Mouse (Mus musculus) layer of hippocampus, postnatal 25 days (tissue): ENCODE results near the gene Slc35f1. TPM values are rescaled to one million over a fixed set of nuclear protein-coding genes. Genes with fewer than 3 reads are reported as not detected.

Experiments
- DNase-seq, 2 experiments: peaks; one replicate each; pipeline ENCODE4 v3.0.0; 2022; ENCODE audit warnings: mixed read lengths in 2 of 2, low spot score in 1 of 2; ENCODE audit errors: extremely low spot score in 1 of 2
- total RNA-seq, 2 experiments: library from RNA; stranded (reverse); gene quantifications; 2 replicates each; pipeline ENCODE4 v1.2.3; 2021

Slc35f1 gene
- total RNA-seq, 2 experiments from 2014 or later, result 32.6 to 34.5 TPM

DNA sequence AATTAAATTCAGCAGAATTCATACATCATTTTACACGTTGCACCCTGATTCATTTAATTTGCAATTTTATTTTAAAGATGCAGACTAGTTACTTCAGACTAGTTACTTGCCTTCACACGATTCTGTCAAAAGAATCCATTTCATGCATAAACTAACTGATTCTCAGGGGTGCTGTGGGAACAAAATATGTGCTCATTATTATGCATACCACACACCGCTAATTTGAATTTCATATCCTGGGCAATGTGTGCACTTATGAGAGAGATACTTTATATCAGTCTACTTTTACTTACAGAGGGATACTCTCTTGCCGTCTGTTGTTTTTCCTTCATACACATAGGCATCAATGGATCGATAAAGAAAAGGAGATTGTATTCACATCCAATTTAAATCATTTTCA, 228.4 kb downstream of the Slc35f1 start:
- no peak for DNase-seq

DNA sequence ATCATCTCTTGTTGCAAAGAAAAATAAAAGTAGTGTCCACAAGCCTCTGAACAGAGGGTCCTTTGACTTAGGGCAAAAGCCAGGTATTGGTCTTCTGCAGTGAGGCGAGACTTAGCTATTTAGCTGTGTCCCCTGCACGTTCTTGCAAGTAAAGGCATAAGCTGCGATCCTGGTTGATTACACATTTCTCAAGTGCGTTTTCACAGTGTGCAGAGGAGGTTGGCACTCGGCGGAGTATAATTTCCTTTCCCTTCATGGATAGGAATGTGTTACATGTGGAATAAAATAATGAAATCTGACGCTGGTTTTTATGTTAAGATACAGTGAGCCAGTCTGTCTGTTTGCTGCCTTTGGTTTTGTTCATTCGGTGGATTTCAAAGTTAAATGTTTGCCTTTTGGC, 232.8 kb downstream of the Slc35f1 start:
- DNase-seq, result no peak

DNA sequence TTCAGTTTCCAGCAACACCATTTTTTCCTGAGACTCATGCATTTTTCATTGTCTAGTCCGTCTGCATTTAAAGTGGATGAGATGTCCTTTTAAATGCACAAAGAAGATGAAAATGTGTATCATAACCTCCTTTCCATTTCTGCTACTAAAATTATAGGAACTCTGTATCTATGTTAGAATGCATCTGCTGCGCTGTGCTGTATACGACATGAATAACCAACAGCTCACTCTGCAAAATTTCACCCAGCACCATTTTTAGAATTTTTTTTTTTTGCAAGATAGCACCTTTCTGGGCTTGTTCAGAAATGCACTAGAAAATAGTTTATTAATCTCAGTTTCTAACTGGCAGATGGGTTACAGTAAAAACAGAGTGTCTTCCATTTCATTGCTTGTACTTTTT, 236.0 kb downstream of the Slc35f1 start:
- DNase-seq, result no peak

DNA sequence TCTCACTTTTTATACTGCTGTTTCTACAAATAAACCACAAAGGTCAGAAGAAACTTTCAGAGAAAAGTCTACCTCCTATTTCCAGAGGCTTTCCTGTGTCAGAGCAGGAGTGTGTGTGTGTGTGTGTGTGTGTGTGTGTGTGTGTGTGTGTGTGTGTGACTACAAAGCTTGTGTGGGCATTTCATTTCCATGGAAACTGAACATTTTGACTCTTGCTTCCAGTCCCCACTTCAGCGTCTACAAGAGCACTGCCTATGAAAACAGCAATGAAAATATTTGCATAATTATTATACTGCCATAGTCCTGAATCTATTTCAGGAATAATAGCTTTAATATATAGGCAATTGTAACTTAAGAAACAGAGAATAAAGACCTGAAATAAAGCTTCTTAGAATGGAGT, 241.8 kb downstream of the Slc35f1 start:
- DNase-seq, result no peak

DNA sequence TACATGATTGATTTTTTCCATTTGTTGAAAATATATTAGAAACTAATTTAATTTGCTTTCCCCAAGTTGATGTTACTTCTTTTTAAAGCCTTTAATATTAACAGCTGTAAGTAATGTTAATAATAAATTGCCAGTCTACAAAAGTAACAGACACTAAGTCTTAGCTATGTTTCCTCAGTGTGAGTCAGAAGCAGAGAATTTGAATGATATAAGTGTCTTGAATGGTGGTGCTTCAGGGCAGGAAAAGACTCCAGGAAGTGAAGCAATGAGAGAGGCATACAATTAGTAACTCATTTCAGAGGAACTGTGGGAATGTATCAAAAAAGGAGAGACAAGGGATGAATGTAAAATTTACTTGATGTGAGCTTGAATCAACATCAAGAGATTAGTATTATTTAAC, 244.3 kb downstream of the Slc35f1 start:
- no peak for DNase-seq

DNA sequence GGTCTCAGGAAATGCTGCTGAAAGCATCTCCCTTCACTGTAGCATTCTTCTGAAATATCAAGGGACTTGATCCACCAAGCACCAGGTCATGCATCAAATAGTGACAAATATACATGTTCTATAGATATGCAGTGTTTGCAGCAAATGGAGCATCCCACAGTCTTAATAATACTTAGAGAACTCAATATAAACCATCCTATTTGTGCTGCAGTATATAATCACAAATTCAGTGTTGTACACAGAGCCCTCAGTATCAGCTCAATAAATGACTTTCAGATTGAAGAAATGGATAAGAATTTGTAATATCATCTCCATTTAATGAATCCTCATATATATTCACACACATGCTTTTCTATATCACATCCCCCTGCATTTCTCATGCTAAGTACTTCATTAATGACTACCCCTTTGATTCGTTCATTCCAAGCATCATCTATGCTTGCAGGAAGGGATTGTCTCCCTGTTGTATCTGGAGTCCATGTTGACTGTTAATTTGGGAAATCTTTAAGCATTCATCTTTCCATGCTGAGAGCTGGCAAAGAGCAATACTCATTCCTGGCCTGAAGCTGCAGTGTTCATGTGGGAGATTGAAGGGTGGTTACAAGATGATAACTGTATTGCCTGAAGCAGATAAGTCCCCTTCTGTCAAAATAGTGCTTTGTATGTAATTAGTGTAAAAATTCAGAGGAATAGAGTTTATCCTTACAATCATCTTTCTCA, 249.9 kb downstream of the Slc35f1 start:
- no peak for DNase-seq

DNA sequence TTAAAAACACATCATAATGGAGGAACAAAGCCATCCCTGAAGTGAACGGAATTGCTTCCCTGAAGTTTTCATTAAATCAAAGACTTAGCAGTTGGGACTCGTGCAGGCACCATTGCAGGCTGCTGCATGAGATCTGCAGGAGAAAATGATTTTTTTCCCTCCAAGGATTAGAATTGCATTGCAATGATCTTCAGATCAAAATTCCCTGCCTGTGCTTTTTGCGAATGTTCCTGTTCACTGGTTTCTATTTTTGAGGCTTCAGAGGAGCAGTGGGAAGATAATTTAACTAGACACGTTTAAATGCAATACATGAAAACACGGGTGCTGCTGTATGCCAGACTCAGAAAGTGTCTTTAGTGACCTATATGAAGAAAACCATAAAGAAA, 250.5 kb downstream of the Slc35f1 start:
- DNase-seq, result no peak

DNA sequence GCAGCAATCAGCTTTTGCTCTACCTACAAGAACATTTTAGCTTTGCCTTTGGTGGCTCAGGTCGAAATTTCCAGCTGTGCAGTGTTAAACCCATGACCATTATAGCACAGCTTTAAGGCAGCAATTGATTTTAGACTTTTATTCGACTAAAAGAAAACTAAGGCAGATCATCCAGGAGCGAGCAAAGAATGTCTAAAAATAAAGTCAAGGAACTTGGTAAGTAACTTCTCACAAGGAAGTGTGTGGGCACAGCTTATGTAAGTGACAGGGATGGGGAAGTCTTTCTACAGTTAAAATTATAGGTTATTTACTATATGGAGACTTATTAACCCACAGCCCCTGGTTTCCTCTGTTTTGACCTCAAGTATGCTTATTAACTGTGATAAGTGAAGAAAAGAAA, 262.2 kb downstream of the Slc35f1 start:
- DNase-seq, result no peak

DNA sequence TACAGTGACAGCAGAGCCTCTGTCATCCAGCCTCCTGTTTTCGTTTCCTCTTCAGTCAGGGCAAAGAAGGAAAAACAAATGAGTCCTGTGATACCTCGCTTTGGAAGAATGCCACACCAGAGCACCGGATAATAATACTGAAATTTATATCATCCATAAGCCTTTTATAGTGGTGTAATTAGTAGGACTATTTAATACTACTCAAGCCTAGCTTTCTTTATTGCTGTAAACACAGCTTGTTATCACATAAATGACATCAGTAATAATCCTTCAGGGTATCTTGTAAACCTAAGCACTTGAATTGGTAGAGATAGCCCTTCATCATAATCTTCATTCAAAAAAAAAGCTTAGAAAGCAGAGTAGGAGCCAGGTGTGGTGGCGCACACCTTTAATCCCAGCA, 266.4 kb downstream of the Slc35f1 start:
- no peak for DNase-seq

DNA sequence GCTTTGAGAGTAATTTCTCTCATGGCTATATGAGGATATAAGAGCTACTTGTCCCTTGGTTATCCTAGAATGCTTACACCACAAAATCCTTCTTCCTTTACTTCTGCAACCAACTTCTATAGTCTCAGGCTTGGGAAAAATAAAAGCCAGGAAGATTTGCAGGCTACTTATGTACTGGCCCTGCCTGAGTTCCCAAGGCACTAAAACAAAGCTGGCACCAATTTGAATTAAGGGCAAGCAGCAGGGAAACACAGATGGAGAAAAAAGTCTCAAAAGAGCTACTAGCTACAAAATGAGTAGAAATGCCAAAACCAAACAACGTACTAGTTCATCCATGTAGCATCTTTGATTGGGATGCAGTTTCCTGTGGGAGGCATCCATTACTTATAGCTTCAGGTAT, 288.9 kb downstream of the Slc35f1 start:
- DNase-seq, result no peak

DNA sequence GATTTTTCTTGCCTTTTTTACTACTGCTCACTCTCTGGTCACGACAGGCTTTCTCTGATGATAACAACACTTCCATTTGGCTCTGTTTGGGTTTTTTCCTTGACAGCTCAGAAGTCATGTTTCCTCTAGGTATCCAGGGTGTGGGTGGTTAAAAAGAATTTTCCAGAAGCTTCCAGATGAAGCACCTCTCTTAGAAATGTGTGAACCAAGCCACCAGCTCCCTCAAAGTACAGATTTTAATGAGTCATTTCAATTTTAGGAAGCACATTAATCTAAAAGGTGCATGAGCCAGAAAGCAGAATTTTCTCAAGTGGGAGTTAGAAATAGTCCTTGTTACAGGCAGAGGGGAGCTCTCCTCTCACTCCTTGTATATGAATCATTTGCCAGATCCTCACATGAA, 292.5 kb downstream of the Slc35f1 start:
- no peak for DNase-seq

DNA sequence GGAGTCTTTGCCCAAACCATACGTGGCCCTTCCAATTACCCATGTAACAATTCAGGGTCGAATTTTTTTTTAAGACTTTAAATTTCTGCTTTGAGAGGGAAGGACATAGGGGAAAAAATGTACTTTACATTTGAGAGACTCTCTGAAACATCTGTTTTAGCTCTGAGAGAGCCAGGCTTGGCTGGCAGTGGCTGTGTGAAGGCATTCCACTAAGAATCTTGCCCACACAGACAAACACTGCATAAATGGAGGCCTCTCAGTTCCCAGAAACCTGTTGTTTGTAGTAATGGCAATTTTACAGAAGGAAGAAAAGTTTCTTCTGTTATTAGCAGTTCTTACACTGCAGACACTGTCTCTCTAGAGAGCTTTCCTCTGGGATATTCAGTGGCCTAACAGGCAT, 301.9 kb downstream of the Slc35f1 start:
- no peak for DNase-seq

DNA sequence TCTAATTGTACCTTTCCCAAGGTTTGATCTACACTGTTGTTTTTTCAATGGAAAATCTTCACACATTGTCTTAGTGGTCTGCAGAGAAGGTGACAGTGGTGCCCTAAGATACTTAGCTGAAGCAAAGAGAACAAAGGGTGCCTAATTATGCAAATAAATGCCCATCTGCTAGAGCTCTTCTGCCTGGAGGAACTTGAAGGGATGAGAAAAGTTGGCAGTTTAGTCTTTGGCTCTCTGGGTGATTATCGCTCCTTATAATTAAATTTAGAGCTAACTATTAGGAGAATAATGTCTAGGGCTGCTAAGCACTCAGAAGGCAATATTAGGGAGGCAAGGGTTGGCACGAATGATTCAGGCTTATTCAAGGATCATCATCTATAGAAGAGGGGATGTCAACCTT, 306.6 kb downstream of the Slc35f1 start:
- DNase-seq, result no peak

DNA sequence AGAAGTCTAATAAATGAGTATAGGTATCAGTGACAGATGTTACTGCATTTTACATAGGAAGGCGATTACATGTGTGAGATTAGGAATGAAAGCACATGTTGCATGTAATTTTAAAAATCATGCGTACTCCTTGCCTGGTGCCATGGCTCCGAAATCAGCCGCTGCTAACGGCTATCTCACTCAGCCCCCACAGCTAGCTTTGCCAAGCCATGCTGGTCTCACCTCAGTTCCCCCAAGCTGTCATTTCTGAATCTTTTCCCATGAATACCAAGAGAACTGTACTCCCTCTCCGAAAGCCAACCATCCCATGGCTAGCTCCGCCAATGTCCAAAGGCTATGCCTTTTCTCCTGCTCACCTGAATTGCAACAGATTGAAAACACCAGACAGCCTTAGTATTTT, 310.8 kb downstream of the Slc35f1 start:
- no peak for DNase-seq

DNA sequence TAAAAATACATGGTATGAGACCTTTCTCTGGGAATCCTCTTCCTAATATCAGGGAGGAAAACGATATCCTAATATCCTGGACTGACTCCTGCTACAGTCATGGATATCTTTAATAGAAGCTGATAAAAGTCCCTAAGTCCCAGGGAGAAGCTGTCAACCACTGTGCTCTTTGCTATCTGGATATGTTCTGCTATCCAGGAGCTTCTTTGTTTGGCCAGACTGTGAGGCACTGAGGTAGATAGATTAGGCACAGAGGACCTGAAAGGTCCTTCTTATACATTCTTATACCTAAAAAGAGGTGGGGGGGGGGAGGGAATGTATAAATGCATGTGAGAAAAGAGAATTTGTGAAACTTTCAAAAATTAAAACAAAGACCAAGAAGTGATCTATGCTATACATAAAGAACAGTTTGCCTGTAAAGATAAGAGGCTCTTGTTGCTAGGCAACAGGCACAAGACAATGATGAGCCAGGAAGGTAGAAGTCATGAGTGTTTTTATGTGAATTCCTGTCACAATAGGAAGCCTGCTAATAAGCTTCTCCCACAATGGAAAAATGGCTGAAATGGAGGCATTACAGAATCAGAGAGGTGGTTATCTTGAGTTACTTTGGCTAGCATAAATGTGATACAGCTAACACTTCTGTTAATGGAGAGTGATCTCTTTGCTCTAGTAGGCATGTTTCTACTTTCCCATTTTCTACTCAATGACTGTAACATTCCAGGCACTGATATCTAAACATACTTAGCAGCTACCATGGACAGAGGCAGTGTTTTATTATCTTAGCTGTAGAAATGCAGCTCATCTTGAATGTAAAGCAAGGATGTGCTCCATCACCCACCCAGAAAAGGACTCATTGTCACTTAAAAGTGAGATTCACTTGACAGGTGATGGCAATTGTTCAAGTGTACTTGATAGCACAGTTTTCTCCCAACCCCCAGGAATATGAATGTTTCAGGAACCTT, 316.2 kb downstream of the Slc35f1 start:
- no peak for DNase-seq

DNA sequence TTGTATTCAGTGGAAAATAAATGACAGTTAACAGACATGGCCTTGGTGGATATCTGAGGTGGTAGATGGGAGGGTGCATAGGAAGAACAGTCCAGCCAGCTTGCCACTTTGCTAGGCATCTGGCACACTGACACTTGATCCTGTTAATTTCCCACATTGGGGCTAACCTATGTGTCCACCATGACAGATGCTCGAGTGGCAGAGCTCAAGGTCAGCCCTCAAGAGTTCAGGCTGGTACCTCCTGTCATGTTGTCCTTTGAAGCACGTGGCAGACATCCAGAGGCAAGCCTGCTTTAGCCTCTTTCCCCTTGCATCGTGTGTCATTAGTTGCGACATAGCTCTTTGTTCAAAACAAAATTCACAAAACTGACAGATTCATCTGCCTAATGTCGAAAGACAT, 323.5 kb downstream of the Slc35f1 start:
- no peak for DNase-seq

DNA sequence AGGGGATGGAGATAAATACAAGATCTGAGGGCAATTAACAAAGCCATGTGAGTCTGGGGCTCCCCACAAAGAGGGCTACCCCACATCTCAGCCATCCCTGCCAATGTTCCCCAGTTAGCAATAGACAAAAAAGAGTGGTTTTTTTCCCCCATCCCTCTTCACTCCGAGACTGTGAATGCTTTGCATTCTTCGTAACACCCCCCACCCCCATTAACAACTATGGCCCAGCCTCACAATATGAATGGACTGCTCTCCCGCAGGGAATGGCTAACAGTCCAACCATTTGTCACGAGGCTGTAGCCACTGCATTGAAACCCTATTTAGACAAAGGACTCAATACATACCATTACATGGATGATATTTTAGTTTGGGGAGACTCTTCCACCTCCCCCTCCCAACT, 338.1 kb downstream of the Slc35f1 start:
- no peak for DNase-seq

DNA sequence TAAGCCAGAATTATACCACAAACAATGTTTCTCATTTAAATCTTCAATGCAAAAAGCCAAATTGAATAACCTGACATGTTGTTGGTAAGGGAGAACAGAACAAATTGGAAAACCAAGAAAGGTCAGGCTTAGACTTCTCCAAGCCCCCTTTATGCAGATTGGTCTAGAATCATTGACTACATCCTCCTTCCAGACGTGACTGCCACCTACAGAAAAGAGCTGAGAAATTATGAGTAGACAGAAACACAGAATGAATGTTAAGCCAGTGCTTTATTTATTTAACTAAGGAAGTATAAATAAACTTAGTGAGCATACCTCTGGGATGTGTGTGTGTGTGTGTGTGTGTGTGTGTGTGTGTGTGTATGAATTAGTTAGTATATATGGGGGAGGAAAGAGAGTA, 344.9 kb downstream of the Slc35f1 start:
- DNase-seq, result no peak

DNA sequence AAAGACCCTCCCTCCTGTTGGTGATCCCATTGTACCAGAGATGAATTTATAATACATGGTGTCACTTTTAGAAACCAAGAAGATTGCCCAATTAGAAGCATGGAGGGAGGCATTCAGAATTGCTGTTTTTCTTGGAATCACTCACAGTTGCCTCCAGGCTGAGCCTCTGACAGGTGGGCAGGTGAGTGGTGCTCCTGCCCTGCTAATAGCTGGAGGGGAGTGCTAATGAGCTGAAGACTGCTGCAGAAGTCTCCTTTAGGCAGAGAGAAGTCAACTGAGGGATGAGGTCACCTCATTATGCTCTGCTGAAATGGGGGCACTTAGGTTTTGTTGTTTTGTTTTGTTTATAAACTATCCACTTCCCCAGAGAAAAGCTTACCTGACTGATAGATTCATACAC, 355.6 kb downstream of the Slc35f1 start:
- DNase-seq, result no peak

DNA sequence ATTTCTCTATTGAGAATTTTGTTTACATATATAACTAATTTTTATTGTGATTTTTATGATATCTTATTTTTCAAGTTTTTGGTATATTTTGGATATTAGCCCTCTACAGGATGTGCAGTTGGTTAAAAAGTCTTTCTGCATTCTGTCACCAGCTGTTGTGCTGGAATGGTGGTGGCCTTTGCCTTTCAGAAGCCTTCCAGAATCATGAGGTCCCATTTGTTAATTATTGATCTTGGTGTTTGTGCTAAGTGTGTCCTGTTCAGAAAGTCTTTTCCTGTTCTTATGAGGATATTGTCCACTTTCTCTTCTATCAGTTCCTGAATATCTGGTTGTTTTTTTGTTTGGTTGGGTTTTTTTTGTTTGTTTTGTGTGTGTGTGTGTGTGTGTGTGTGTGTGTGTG, 362.2 kb downstream of the Slc35f1 start:
- no peak for DNase-seq

DNA sequence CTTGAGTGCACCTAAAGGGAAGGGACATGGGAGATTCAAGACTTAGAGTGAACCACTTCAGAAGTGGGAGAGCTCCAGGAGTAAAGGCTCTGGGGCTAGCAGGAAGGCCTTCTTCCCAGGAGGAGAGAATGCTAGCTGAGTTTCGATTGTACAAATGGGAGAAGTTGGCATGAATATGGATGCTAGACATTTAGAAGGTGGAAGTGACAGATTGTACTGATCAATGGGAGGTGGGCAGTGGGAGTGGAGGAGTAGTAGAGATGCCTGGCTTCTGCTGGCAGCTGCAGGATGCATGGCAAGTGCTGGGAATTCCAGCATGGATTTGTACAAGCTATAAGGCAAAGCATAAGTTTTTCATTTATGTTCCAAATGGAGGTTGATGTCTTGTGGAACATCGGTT, 370.4 kb downstream of the Slc35f1 start:
- DNase-seq, result no peak

DNA sequence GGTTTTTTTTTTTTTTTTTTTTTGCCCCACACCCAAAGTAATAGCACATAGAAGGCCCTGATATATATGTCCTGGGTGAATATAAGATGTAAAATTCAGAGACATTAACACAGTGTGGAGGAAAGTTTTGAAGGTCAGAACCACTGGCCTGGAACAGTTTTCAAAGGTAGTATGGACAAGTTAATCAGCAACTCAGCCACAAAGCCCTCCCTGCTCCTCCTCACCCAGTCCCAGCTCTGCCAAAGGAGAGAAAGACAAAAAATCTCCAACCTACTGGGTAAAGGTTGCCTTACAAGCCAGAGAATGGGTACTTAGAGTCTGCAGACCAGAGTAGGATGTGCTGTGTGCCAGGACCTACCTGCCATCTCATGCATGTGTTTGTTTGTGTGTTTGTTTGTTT, 372.4 kb downstream of the Slc35f1 start:
- DNase-seq, result no peak
